Mouse (Mus musculus) embryonic facial prominence, embryonic 10.5 days (tissue): ENCODE results near the gene Usp20. TPM values are rescaled to one million over a fixed set of nuclear protein-coding genes. Genes with fewer than 3 reads are reported as not detected.

ENCODE experiments used
- DNase-seq: peaks from one replicate; pipeline ENCODE4 v3.0.0-alpha.2; 2017; ENCODE audit warnings: low spot score
- H3K27ac ChIP-seq: fragments of 300-500 bp; sonication (generic); replicated peaks from 2 replicates; pipeline ENCODE4 v1.5.1; 2016; ENCODE audit warnings: mild to moderate bottlenecking
- H3K27me3 ChIP-seq: fragments of 300-500 bp; sonication (generic); replicated peaks from 2 replicates; pipeline ENCODE4 v1.6.1; 2016; ENCODE audit warnings: low read depth, mild to moderate bottlenecking; ENCODE audit not compliant: poor library complexity, severe bottlenecking
- H3K36me3 ChIP-seq: fragments of 300-500 bp; sonication (generic); replicated peaks from 2 replicates; pipeline ENCODE4 v1.6.1; 2016; ENCODE audit warnings: mild to moderate bottlenecking, moderate library complexity
- H3K4me1 ChIP-seq: fragments of 300-500 bp; sonication (generic); 2 replicates; pipeline ENCODE4 v1.6.1; 2016
- H3K4me3 ChIP-seq: fragments of 300-500 bp; sonication (generic); 2 replicates; pipeline ENCODE4 v1.5.1; 2016; ENCODE audit warnings: mild to moderate bottlenecking, moderate library complexity
- H3K9me3 ChIP-seq: fragments of 300-500 bp; sonication (generic); 2 replicates; pipeline ENCODE4 v1.6.1; 2016; ENCODE audit warnings: mild to moderate bottlenecking
- WGBS: fragments of 180-500 bp; shearing (Covaris S2); methylation state at CpG from one replicate; pipeline ENCODE4 v1.1.7; 2016; 5-methylcytosine and 5-hydroxymethylcytosine counted together
- polyA plus RNA-seq: library from polyadenylated mRNA; unstranded; fragments of >200 nt; fragmentation: Nextera tagmentation; extraction: Ambion mirVana; gene quantifications from 2 replicates; pipeline ENCODE4 v1.2.1, GENCODE M21; 2016

The Usp20 gene
- polyA plus RNA-seq, 1 experiment from 2014 or later = 17.0 TPM

GRCm38 (mm10) chr2:31069114-31069445, 87.0 kb downstream of the Usp20 start:
- no peak for DNase-seq

GRCm38 (mm10) chr2:31069506-31069905, 87.4 kb downstream of the Usp20 start:
- Histone ChIP-seq H3K9me3 (peaks cover 7% of the 10 kb centered on the region; the same call in 1 of the 2 replicates), H3K4me3 (no peak overlapping the region), H3K27me3 (no peaks in the 10 kb centered on the region), H3K36me3 (peaks cover 37% of the 10 kb centered on the region), H3K27ac (peak overlapping the region; percentile 88), H3K4me1 (peaks cover 37% of the 10 kb centered on the region)
- no peak for DNase-seq
- 86% methylated on average over 7 of the region's 7 CpGs for WGBS

More at GRCm38 (mm10) chr2:31069114-31069445, 87.0 kb downstream of the Usp20 start:
- Histone ChIP-seq H3K9me3 (peaks cover 7% of the 10 kb centered on the region; the same call in 1 of the 2 replicates), H3K36me3 (peaks cover 40% of the 10 kb centered on the region), H3K4me3 (peak overlapping the region; percentile 28; the same call in 1 of the 2 replicates), H3K4me1 (peaks cover 37% of the 10 kb centered on the region), H3K27ac (peak overlapping the region; percentile 88), H3K27me3 (no peaks in the 10 kb centered on the region)
- 74% methylated on average over 4 of the region's 4 CpGs for WGBS

Other genes with a start within 250 kb of the Usp20 start
- 2.4 and 3.1 TPM in 2 replicates for gene 1700001O22Rik, start 178.6 kb upstream of the Usp20 start, polyA plus RNA-seq
- gene Ntmt1, start 174.5 kb upstream of the Usp20 start, polyA plus RNA-seq = 134 and 135 TPM in 2 replicates
- gene Asb6, start 151.9 kb upstream of the Usp20 start, polyA plus RNA-seq = 53.9 and 56.0 TPM in 2 replicates
- 87.6 and 94.6 TPM in 2 replicates for gene Prrx2, start 147.3 kb upstream of the Usp20 start, polyA plus RNA-seq
- 10.2 and 10.3 TPM in 2 replicates for gene Ptges, start 52.4 kb upstream of the Usp20 start, polyA plus RNA-seq
- gene Tor1b, start 29.3 kb upstream of the Usp20 start, polyA plus RNA-seq = 24.7 and 25.0 TPM in 2 replicates
- 81.6 and 85.6 TPM in 2 replicates for gene Tor1a, start 14.3 kb upstream of the Usp20 start, polyA plus RNA-seq
- gene BC005624, start 78 bp upstream of the Usp20 start, polyA plus RNA-seq = 54.3 and 57.4 TPM in 2 replicates
- gene Fnbp1, start 159.7 kb downstream of the Usp20 start, polyA plus RNA-seq = 15.7 and 17.0 TPM in 2 replicates
- 28.7 and 32.4 TPM in 2 replicates for gene Gpr107, start 170.0 kb downstream of the Usp20 start, polyA plus RNA-seq